In genomic region chr19:5780203-5780602, GRCm38 (mm10) we compare ENCODE assay signal across 8 mouse cellular contexts. TPM values are rescaled to one million over a fixed set of nuclear protein-coding genes. Genes with fewer than 3 reads are reported as not detected.
DNase-seq lines count a peak whose midpoint lies in the region; ATAC-seq and TF ChIP-seq lines count a peak whose summit lies in the region.
"Had no signal": no experiment of that assay in that cellular context is flagged by ENCODE, and none has a peak within 500 bp of the region (broad histone marks: within the 10 kb centered on the region; RNA-seq: fewer than 3 reads in every experiment).

No protein-coding gene starts in this region.

- peak; percentile 48 for DNase-seq in heart, postnatal 0 days (ENCODE audit: low spot score)
- DNase-seq in heart, adult 9 months (ENCODE audit: low spot score in 2 of 2) = no peak
- peak; percentile 68 for DNase-seq in 3134 (ENCODE audit: extremely low read depth, insufficient read length, low spot score)
- peak; percentile 60 for DNase-seq in heart, postnatal 4 days
- no peak for DNase-seq in T-cell, adult 2 months (ENCODE audit: low spot score)

- peak; percentile 65; the same call in 1 of the 2 replicates for ATAC-seq in heart, postnatal 0 days (ENCODE audit: insufficient read depth, low read depth)
- ATAC-seq in megakaryocyte progenitor cell, adult 5-6 weeks (replicated peaks; ENCODE audit: poor library complexity) = no peak

- H3ac ChIP-seq in C2C12 (ENCODE audit: control insufficient read depth, insufficient read length, low read depth) = peak overlapping the region; percentile 13

- WGBS in heart, postnatal 0 days = 51% methylated on average over 7 of the region's 7 CpGs

- TF ChIP-seq CTCF in heart, postnatal 0 days (IDR thresholded peaks at IDR 0.05; ENCODE audit: low read depth) = peak; percentile 63
- peak; percentile 5 for TF ChIP-seq CTCF in C2C12 (IDR thresholded peaks at IDR 0.05; ENCODE audit: control insufficient read depth, insufficient read depth, insufficient read length)

- no peaks in the 10 kb centered on the region for H3K79me2 ChIP-seq in C2C12 (ENCODE audit: control insufficient read depth, insufficient read depth)

- no peaks in the 10 kb centered on the region for H3K9me3 ChIP-seq in heart, postnatal 0 days (replicated peaks; ENCODE audit: control insufficient read depth, low read length)
- H3K9me3 ChIP-seq: neural tube, embryonic 13.5 days had no signal

- no peak overlapping the region for H3K4me2 ChIP-seq in heart, postnatal 0 days (ENCODE audit: low read depth, low read length)
- H3K4me2 ChIP-seq: neural tube, embryonic 13.5 days had no signal

- H3K27ac ChIP-seq in heart, postnatal 0 days (ENCODE audit: low read depth) = no peak overlapping the region
- H3K27ac ChIP-seq: neural tube, embryonic 13.5 days had no signal

- H3K36me3 ChIP-seq in heart, postnatal 0 days (replicated peaks; ENCODE audit: control insufficient read depth, insufficient read depth, low read length) = no peaks in the 10 kb centered on the region
- no peaks in the 10 kb centered on the region for H3K36me3 ChIP-seq in C2C12 (ENCODE audit: control insufficient read depth, insufficient read depth)
- H3K36me3 ChIP-seq: neural tube, embryonic 13.5 days had no signal

- H3K4me1 ChIP-seq in heart, postnatal 0 days (ENCODE audit: control insufficient read depth, insufficient read depth) = no peaks in the 10 kb centered on the region
- H3K4me1 ChIP-seq: neural tube, embryonic 13.5 days had no signal

- no peak overlapping the region for H3K4me3 ChIP-seq in heart, postnatal 0 days (ENCODE audit: low read depth, low read length)
- H3K4me3 ChIP-seq in C2C12 (ENCODE audit: insufficient read depth, poor library complexity, severe bottlenecking) = no peak overlapping the region
- H3K4me3 ChIP-seq: neural tube, embryonic 13.5 days had no signal

- H3K79me3 ChIP-seq in C2C12 (ENCODE audit: low read depth) = no peaks in the 10 kb centered on the region

- no peaks in the 10 kb centered on the region for H3K27me3 ChIP-seq in heart, postnatal 0 days (ENCODE audit: control insufficient read depth, insufficient read depth, low read length)
- H3K27me3 ChIP-seq in C2C12 (ENCODE audit: control insufficient read depth, insufficient read depth, insufficient read length) = no peaks in the 10 kb centered on the region
- H3K27me3 ChIP-seq: neural tube, embryonic 13.5 days had no signal

- no peak overlapping the region for H3K9ac ChIP-seq in heart, postnatal 0 days (replicated peaks; ENCODE audit: low read depth, low read length)
- H3K9ac ChIP-seq: neural tube, embryonic 13.5 days had no signal

- TF ChIP-seq EP300 in heart, postnatal 0 days (IDR thresholded peaks at IDR 0.05; ENCODE audit: low read depth) = no peak

TF ChIP-seq in C2C12, 6 proteins besides CTCF, POLR2A, EP300 and RAD21:
- TF ChIP-seq MYOG (IDR thresholded peaks at IDR 0.05; ENCODE audit: control insufficient read depth, extremely low read depth, insufficient read length) (no peak), USF1 (IDR thresholded peaks at IDR 0.05; ENCODE audit: low read depth) (no peak), CEBPB (IDR thresholded peaks at IDR 0.05; ENCODE audit: low read depth) (no peak), MAX (IDR thresholded peaks at IDR 0.05) (no peak), MYOD1 (IDR thresholded peaks at IDR 0.05; ENCODE audit: control insufficient read depth, insufficient read length, low read depth) (no peak), FOSL1 (IDR thresholded peaks at IDR 0.05; ENCODE audit: insufficient read depth, low read length, poor library complexity, severe bottlenecking) (no peak)

RNA-seq across cellular contexts. Expression of gene Scyl1, which starts 9.0 kb away (rescaled TPM):
- 78.0 and 82.4 TPM in 2 replicates for total RNA-seq in heart, postnatal 0 days (2014; rRNA removed; ENCODE audit: low replicate concordance)
- polyA plus RNA-seq in heart, postnatal 0 days (2015; fragmentation: Nextera tagmentation; extraction: Ambion mirVana) = 46.1 and 47.1 TPM in 2 replicates
- polyA plus RNA-seq in C2C12 (2012; fragmentation: generic; extraction: Trizol) = 69.6 TPM
- 10 to 100 TPM; 60.6 to 69.0 TPM for total RNA-seq in heart, postnatal 4 days (2021)
- total RNA-seq in megakaryocyte progenitor cell, adult 5-6 weeks (2015) = 15.7 and 19.9 TPM in 2 replicates
- total RNA-seq in megakaryocyte progenitor cell, adult 5-6 weeks (2017) = 23.9 and 28.2 TPM in 2 replicates

RNA-seq across cellular contexts. Expression of gene Ltbp3, which starts 39.5 kb away (rescaled TPM):
- total RNA-seq in heart, postnatal 0 days (2014; rRNA removed; ENCODE audit: low replicate concordance) = 60.0 and 73.4 TPM in 2 replicates
- polyA plus RNA-seq in heart, postnatal 0 days (2015; fragmentation: Nextera tagmentation; extraction: Ambion mirVana) = 15.4 and 16.3 TPM in 2 replicates
- polyA plus RNA-seq in C2C12 (2012; fragmentation: generic; extraction: Trizol) = 128 TPM
- total RNA-seq in heart, postnatal 4 days (2021) = 10 to 100 TPM; 78.7 to 79.6 TPM
- 6.1 and 7.6 TPM in 2 replicates for total RNA-seq in megakaryocyte progenitor cell, adult 5-6 weeks (2015)
- 2.7 and 5.6 TPM in 2 replicates for total RNA-seq in megakaryocyte progenitor cell, adult 5-6 weeks (2017)

RNA-seq across cellular contexts. Expression of gene Fam89b, which starts 50.8 kb away (rescaled TPM):
- total RNA-seq in heart, postnatal 0 days (2014; rRNA removed; ENCODE audit: low replicate concordance) = 118 and 140 TPM in 2 replicates
- polyA plus RNA-seq in heart, postnatal 0 days (2015; fragmentation: Nextera tagmentation; extraction: Ambion mirVana) = 74.8 and 76.6 TPM in 2 replicates
- 129 TPM for polyA plus RNA-seq in C2C12 (2012; fragmentation: generic; extraction: Trizol)
- total RNA-seq in heart, postnatal 4 days (2021) = 10 to 100 TPM; 48.3 to 49.0 TPM
- 40.5 and 42.3 TPM in 2 replicates for total RNA-seq in megakaryocyte progenitor cell, adult 5-6 weeks (2015)
- total RNA-seq in megakaryocyte progenitor cell, adult 5-6 weeks (2017) = 20.3 and 22.9 TPM in 2 replicates

RNA-seq across cellular contexts. Expression of gene Ehbp1l1, which starts 54.1 kb away (rescaled TPM):
- total RNA-seq in heart, postnatal 0 days (2014; rRNA removed; ENCODE audit: low replicate concordance) = 113 and 118 TPM in 2 replicates
- polyA plus RNA-seq in heart, postnatal 0 days (2015; fragmentation: Nextera tagmentation; extraction: Ambion mirVana) = 86.5 and 111 TPM in 2 replicates
- 62.1 TPM for polyA plus RNA-seq in C2C12 (2012; fragmentation: generic; extraction: Trizol)
- 100 to 1,000 TPM; 179 to 191 TPM for total RNA-seq in heart, postnatal 4 days (2021)
- total RNA-seq in megakaryocyte progenitor cell, adult 5-6 weeks (2015) = 7.9 and 8.1 TPM in 2 replicates
- 27.2 and 30.3 TPM in 2 replicates for total RNA-seq in megakaryocyte progenitor cell, adult 5-6 weeks (2017)

Comparison
In these comparisons a context has a peak if more than half of its experiments do, and no peak if none do; other contexts are left out.
1. DNase-seq: peak in heart, postnatal 0 days (single experiment), 3134 (single experiment) and heart, postnatal 4 days (single experiment); none in heart, adult 9 months (0 of 2) and T-cell, adult 2 months (single experiment).